Mouse (Mus musculus) liver, embryonic 14.5 days (tissue): ENCODE measurements at regions not wholly inside any gene's neighbourhood (a gene's known extent, or its start where the extent isn't known, plus 50 kb on each side); places are given as distances from the start of the nearest gene placed in this dataset.

Experiments used
- ATAC-seq: fragments of 200-750 bp; cut with Nextera tagmentation; 2 replicates; pipeline ENCODE4 v1.8.0; 2017; ENCODE audit warnings: moderate number of reproducible peaks, mild to moderate bottlenecking, moderate library complexity; ENCODE audit not compliant: insufficient read depth
- DNase-seq, 3 experiments: peaks; one replicate each; pipeline ENCODE4 v3.0.0-alpha.2; 2012 to 2013; ENCODE audit warnings: low read depth in 3 of 3, low spot score in 3 of 3
- H3K27ac ChIP-seq: fragments of 300-500 bp; sonication (generic); 2 replicates; pipeline ENCODE4 v1.5.1; 2014; ENCODE audit warnings: moderate library complexity, mild to moderate bottlenecking, control low read depth, inconsistent platforms
- H3K27me3 ChIP-seq: fragments of 300-500 bp; sonication (generic); 2 replicates; pipeline ENCODE4 v1.6.1; 2014; ENCODE audit warnings: mild to moderate bottlenecking, low read length, moderate library complexity; ENCODE audit not compliant: control insufficient read depth, insufficient read depth
- H3K36me3 ChIP-seq: fragments of 300-500 bp; sonication (generic); replicated peaks from 2 replicates; pipeline ENCODE4 v1.6.1; 2014; ENCODE audit warnings: low read depth; ENCODE audit not compliant: control insufficient read depth, insufficient read depth
- H3K4me1 ChIP-seq, 2 experiments: fragments of 200-500 bp in 1 of 2; fragments of 300-500 bp in 1 of 2; sonication (generic) in 1 of 2; replicated peaks; 2 replicates each; pipeline ENCODE4 v1.6.1; 2012 to 2014; ENCODE audit warnings: antibody characterized with exemption in 1 of 2, inconsistent platforms in 1 of 2, low read length in 1 of 2; ENCODE audit not compliant: control insufficient read depth in 2 of 2, insufficient read depth in 2 of 2
- H3K4me2 ChIP-seq: fragments of 300-500 bp; sonication (generic); 2 replicates; pipeline ENCODE4 v1.6.1; 2014; ENCODE audit warnings: low read depth, mild to moderate bottlenecking, control low read depth, moderate library complexity
- H3K4me3 ChIP-seq, 2 experiments: fragments of 200-500 bp in 1 of 2; fragments of 300-500 bp in 1 of 2; sonication (generic) in 1 of 2; 2 replicates each; pipeline ENCODE4 v1.5.1; 2012 to 2014; ENCODE audit warnings: low read depth in 2 of 2, low read length in 2 of 2, mild to moderate bottlenecking in 2 of 2, control low read depth in 1 of 2, inconsistent platforms in 1 of 2, moderate library complexity in 1 of 2; ENCODE audit not compliant: insufficient read depth in 1 of 2
- H3K9ac ChIP-seq: fragments of 300-500 bp; sonication (generic); replicated peaks from 2 replicates; pipeline ENCODE4 v1.6.1; 2014; ENCODE audit warnings: mild to moderate bottlenecking, control low read depth, moderate library complexity
- H3K9me3 ChIP-seq: fragments of 300-500 bp; sonication (generic); 2 replicates; pipeline ENCODE4 v1.6.1; 2016; ENCODE audit warnings: low read length, mixed read lengths; ENCODE audit not compliant: control insufficient read depth
- CTCF ChIP-seq: IDR thresholded peaks from 2 replicates; pipeline ENCODE4 v1.5.1; 2016; ENCODE audit warnings: antibody characterized with exemption, low read depth, control low read depth
- EP300 ChIP-seq: IDR thresholded peaks from 2 replicates; pipeline ENCODE4 v1.6.1; 2016; ENCODE audit warnings: antibody characterized with exemption, low read depth
- WGBS: fragments of 180-500 bp; shearing (Covaris S2); extraction: QIAGEN DNeasy Blood & Tissue Kit; methylation state at CpG from one replicate; pipeline ENCODE4 v1.1.7; 2014; ENCODE audit not compliant: insufficient replicate concordance; 5-methylcytosine and 5-hydroxymethylcytosine counted together

- no peaks in the 10 kb centered on the region for H3K27me3 ChIP-seq
- no peak for TF ChIP-seq CTCF
- no peaks in the 10 kb centered on the region for H3K4me1 ChIP-seq
- H3K4me2 ChIP-seq, result no peak overlapping the region
- no peaks in the 10 kb centered on the region for H3K9me3 ChIP-seq
- ATAC-seq (no peak), DNase-seq (no peak)
- WGBS, result 70% methylated on average over 3 of the region's 3 CpGs
- H3K4me3 ChIP-seq, result no peak overlapping the region
- no peak overlapping the region for H3K9ac ChIP-seq
- H3K36me3 ChIP-seq, result no peaks in the 10 kb centered on the region
- no peak overlapping the region for H3K27ac ChIP-seq
These were observed 315.4 kb upstream of the Dnajc24 start for GRCm38 (mm10) chr2:106318695-106319266.

- DNase-seq (no peak), ATAC-seq (no peak)
- Histone ChIP-seq H3K4me1 (no peaks in the 10 kb centered on the region), H3K4me3 (no peak overlapping the region), H3K9ac (no peak overlapping the region), H3K27ac (no peak overlapping the region), H3K9me3 (no peaks in the 10 kb centered on the region), H3K4me2 (no peak overlapping the region), H3K27me3 (no peaks in the 10 kb centered on the region), H3K36me3 (no peaks in the 10 kb centered on the region)
- WGBS, result 52% methylated on average over 6 of the region's 6 CpGs
- no peak for TF ChIP-seq EP300
- no peak for TF ChIP-seq CTCF
These were observed 343.4 kb upstream of the Dnajc24 start for GRCm38 (mm10) chr2:106346781-106347180.

GRCm38 (mm10) chr2:106347249-106347648 is 343.9 kb upstream of the Dnajc24 start:
- Histone ChIP-seq H3K4me2 (no peak overlapping the region), H3K27me3 (no peaks in the 10 kb centered on the region), H3K36me3 (no peaks in the 10 kb centered on the region), H3K27ac (no peak overlapping the region), H3K4me1 (no peaks in the 10 kb centered on the region), H3K9me3 (no peaks in the 10 kb centered on the region), H3K4me3 (no peak overlapping the region), H3K9ac (no peak overlapping the region)
- ATAC-seq, result no peak
- TF ChIP-seq CTCF, result no peak
- TF ChIP-seq EP300, result no peak
- DNase-seq, result no peak
- 65% methylated on average over 7 of the region's 7 CpGs for WGBS

GRCm38 (mm10) chr2:106355565-106355964 is 337.5 kb upstream of the Mpped2 start:
- Histone ChIP-seq H3K4me1 (no peaks in the 10 kb centered on the region), H3K4me3 (no peak overlapping the region), H3K9ac (no peak overlapping the region), H3K36me3 (no peaks in the 10 kb centered on the region), H3K27me3 (no peaks in the 10 kb centered on the region), H3K9me3 (no peaks in the 10 kb centered on the region), H3K27ac (no peak overlapping the region), H3K4me2 (no peak overlapping the region)
- DNase-seq (no peak), ATAC-seq (no peak)
- WGBS, result 44% methylated on average over 3 of the region's 3 CpGs
- TF ChIP-seq EP300, result no peak
- no peak for TF ChIP-seq CTCF

GRCm38 (mm10) chr2:106355984-106356547 is 337.0 kb upstream of the Mpped2 start:
- Histone ChIP-seq H3K9ac (no peak overlapping the region), H3K4me1 (no peaks in the 10 kb centered on the region), H3K36me3 (no peaks in the 10 kb centered on the region), H3K4me3 (no peak overlapping the region), H3K27ac (no peak overlapping the region), H3K4me2 (no peak overlapping the region), H3K27me3 (no peaks in the 10 kb centered on the region), H3K9me3 (no peaks in the 10 kb centered on the region)
- DNase-seq, result peak in 1 of 3 experiments; percentile 5
- ATAC-seq, result no peak
- 43% methylated on average over 5 of the region's 5 CpGs for WGBS
- no peak for TF ChIP-seq EP300
- TF ChIP-seq CTCF, result peak; percentile 51
